Mouse (Mus musculus) hindlimb bud, embryonic 11.5 days (tissue): Measurements from ENCODE around the gene Wif1.

Experiments
- DNase-seq: peaks from one replicate; pipeline ENCODE4 v3.0.0-alpha.2; 2012; ENCODE audit warnings: low read depth, low spot score; ENCODE audit errors: extremely low spot score

Gene Wif1

DNA sequence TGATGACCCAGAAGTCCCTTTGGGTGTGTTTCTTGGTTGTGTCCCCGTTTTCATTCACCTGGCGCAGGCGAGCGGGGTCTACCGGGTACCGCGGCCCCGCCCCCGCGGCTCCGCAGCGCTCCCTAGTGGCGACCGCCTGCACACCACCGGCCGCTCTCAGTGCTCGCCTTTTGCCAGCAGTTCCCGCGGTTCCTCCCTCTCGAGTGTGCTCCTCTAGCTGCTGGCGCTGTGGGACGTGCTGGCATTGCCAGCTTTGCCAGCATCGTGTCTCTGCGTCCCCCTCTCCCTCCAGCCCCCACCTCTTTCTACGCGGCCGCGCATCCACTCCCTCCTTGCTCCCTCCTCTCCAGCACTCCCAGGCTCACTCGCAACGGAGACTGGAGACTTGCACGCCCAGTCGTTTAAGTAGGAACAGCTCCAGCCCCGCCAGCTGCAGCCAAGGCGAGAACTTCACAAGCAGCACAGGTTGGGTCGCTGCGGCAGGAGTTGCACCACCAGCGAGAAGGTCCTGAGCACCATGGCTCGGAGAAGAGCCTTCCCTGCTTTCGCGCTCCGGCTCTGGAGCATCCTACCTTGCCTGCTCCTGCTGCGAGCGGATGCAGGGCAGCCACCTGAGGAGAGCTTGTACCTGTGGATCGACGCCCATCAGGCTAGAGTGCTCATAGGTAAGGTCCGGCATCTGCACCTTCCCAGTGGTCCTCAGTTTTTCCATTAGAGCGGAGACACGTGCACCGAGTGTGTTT is at the start of gene Wif1:
Gene Wif1, plus strand, starts transcription at position 135 of the 743 bp plus-strand sequence.
- no peak for DNase-seq

DNA sequence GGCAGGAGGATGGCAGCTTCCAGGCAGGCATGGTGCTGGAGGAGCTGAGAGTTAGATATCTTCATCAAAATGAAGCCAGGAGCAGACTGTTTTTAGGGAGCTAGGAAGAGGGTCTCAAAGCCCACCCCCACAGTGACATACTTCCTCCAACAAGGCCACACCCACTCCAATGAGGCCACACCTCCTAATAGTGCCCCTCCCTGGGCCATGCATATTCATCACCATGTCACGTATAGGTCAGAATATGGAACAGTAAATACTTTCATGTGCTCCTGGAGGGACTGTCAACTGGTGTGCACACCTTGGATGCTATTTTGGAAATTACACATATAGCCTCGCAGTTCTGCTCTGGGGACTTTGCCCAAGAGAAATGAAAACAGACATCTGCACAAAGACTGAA is 31.6 kb upstream of the Wif1 start:
- no peak for DNase-seq

DNA sequence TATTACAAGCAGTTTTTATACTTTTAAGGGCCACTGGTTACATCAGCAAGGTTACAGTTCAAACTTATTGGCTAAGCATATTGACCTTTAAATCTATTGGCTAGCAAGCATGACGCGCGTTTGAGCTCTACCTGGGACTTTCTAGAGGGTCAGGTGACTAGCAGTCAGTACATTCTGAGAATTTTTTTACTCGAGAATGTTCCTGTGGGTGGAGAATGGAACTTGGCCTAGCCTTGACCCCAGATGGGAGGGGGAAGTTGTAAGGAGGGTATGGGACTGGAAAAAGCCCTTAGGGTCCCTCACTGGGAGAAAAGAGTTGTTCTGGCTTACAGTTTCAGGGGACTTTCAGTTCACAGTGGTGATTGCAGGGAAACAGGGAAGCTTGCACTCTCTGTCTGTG is 22.3 kb upstream of the Wif1 start:
- DNase-seq, result no peak

DNA sequence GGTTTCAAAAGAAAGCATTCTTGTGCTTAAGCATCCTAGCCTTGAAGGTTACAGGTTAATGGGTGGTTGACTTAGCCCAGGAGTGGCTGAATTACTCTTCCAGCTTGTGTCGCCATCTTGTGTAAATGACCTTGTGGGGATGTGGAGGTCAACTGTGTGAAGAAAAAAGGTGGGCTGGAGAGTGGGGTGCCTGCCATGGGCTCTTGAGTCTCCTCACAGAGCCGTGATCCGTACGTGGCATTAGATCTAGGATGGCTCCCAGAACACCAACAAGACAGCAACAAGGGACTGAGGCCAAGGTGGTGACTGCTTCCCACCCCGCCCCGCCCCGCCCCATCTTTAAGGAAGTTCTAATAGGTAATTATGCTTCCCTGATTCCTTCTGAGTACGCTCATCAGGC is 17.5 kb upstream of the Wif1 start:
- DNase-seq, result no peak

DNA sequence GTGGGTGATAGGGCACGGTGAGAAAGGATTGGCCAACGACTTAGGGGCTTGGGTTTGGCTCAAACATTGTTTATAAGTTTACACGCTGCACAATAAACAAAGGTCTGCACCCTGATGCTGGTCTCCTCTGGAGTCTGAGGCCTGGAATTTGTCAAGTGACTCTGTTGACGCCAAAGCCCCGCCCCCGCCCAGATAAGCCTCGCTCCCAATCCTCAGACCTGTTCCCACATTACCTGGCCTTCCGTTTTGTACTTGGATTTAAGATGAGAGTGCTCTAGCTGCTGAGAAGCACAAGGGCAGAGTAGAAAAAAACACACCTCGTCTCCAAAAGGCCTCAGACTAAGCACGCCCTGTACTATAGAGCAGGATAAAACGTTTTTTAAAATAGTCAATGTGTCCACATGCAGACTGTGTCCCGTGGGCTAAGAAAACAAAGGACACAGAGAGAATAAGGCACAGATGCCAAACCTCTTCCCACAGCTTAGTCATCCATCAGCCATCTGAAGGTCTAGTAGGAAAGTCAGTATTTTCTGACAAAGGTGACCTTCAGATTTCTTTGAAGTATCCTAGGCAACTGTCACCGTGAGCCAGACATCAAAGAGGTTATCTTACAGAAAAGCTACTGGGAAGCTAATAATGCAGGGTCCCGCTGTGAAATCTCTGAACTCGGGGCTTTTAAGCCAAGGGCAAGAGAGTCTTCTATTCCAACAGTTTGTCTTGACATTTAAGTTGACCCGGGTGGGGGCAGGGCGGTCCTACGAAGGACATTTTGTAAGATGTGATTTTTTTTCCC is 16.9 kb upstream of the Wif1 start:
- no peak for DNase-seq

DNA sequence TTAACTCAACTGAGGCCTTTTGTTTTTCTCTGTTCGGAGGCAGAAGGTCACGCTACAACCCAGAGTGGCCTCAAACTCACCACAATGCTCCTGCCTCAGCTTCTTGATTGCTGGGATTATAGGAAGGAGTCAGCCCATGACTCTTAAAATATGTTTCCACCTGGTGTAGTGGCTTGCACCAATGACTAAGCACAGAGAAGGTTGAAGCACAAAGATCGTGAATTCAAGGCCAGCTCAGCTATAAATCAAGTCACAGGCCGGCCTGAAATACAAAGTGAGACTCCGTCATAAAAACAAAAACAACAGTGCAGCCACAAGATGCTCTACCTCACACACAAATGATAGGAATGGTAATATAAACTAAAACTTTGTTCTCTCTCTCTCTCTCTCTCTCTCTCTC is 10.8 kb upstream of the Wif1 start:
- DNase-seq, result no peak

DNA sequence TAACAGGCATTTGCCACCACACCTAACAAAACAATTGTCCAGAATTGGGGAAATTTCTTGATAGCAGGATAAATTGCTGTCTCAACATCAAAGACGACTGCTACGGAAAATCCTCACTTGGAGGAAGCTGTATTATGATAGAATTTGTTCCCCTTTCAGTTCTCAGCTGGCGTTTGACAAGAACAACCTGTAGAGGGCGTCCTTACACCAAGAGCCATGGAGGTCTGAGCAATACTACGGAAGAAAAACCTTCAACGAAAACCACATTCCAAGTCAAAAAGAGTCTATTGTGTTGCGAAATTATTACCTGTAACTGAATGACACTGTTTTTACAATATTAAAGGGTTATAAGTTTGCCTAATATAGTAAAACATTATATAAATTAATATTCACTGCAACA is 2.0 kb upstream of the Wif1 start:
- DNase-seq, result no peak

DNA sequence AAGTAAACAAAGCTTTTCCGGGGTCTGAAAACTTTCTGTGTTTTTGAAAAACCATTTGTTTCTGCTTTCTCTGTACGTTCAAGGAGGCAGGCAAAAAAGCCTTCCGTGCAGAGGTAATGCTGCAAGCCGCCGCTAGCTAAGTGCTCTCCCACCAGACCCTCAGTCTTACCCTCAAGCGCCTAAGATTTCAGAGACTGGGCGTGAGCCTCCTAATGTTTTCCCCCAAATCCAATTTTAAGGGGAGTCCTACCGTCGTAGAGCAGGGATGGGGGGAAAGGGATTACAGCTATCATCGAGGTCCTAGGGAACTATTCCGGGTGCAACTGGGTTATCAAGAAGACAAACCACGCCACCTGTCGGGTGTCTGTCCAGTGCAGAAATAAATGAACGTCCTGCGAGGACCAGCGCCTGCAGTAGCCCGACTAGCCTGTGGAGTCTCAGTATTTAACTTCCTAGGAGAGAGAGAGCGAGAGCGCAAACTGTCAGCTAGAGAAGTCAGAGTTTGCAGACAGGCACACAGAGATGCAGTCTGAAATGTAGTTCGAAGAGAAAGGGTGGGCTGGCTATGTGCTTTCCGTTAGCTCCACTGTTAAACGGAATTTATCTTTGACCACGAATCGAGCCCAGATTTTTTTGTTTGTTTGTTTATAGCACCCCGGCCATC is 500 bp upstream of the Wif1 start:
- peak; percentile 76 for DNase-seq

DNA sequence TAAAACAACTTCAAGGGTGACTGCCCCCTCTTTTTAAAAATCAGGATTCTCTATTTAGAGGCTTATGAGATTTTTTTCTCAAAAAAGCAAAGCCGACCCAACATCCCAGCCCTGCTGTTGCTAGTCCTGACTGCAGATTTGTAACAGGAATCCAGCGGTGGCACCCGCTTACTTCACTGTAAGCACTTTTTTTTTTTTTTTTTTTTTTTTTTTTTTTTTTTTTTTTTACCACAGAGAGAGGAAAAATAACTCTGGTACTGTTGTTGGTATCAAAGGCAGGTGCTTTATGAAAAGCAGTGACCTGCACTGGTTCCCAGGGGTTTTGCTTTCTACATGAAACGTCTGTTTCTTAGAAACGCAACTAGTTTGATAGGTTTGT is 798 bp downstream of the Wif1 start:
- DNase-seq, result no peak

DNA sequence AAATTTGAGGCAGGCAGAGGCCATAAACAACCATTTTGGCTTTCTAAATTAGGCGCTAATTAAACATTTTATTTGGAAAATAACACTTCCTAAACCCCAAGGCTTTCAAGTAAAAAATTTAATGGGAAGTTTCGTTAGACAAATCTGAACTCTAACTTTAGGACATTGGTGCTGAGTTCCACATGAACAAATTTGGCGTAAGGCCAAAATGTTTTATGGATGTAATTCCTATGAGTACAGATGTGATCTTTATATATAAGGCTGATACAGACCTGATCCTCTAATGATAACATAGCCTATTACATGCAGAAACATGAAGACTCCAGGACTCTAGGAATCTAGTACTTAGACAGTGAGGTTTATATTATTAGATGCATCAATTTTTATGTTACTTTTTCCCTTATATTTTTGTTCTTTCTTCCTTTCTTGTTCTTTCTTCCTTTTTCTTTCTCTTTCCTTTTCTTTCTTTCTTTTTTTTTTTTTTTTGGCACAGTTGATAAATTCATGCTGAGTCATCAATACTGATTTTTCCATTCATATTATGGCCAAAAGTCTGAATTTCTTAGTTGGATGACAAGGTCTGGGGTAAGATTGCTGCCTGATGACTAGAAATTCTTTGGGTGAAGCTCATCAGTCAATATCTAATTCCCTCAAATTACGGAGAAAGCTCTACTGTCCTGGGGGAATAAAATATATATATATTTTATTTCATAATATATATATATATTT is 5.0 kb downstream of the Wif1 start:
- no peak for DNase-seq

DNA sequence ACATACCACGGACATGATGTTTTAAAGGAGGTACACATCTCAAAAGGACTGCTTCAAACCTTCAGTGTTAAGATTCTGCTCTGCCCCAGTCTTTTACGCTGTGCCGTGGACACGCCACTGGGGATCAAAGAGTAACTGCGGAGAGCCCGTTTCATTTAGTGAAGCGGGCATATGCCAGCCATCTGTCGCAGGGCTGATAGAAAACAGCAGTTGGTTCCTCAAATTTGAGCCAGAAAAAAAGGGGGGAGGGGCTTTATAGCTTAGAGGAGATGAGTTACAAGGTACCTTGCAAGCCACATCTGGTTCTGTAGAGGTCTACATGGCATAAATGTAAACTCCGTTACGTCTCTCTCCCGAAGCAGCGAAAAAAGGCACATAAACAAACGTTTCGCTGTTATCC is 7.2 kb downstream of the Wif1 start:
- DNase-seq, result peak; percentile 72

DNA sequence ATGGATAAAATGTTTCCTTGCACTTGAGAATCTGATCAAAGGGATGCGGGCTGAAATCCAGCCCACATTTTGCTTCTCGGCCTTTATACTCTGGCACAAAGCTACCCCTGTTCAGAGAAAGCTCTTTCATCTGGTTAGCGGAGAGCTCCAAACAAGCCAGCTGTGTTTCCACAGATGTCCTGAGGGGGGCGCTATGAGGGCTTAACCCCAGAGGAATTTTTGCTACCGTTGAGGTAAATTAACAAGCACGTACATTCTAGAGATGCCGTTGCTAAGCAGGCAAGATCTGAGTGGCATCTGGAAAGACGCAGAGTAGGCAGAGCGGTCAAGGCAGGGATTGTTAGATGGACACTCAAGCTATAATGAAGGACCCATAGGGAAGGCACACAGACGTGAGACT is 13.7 kb downstream of the Wif1 start:
- no peak for DNase-seq

DNA sequence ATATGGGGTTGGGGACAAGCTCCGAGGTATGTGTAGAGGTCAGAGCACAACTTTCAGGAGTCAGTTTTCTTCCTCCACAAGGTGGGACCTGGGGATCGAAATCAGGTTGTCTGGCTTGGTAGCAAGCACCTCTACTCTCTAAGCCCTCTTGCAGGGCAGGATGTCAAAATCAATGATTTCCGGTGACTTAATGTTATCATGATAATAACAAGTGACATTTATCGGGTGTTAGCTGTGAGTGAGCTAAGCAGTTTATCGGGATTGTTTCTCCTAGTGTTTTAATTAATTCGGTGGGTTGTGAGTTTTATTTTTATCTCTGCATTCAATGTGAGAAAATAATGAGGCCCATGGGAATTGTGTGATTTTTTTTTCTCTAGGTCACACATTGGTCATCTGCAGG is 18.3 kb downstream of the Wif1 start:
- no peak for DNase-seq

DNA sequence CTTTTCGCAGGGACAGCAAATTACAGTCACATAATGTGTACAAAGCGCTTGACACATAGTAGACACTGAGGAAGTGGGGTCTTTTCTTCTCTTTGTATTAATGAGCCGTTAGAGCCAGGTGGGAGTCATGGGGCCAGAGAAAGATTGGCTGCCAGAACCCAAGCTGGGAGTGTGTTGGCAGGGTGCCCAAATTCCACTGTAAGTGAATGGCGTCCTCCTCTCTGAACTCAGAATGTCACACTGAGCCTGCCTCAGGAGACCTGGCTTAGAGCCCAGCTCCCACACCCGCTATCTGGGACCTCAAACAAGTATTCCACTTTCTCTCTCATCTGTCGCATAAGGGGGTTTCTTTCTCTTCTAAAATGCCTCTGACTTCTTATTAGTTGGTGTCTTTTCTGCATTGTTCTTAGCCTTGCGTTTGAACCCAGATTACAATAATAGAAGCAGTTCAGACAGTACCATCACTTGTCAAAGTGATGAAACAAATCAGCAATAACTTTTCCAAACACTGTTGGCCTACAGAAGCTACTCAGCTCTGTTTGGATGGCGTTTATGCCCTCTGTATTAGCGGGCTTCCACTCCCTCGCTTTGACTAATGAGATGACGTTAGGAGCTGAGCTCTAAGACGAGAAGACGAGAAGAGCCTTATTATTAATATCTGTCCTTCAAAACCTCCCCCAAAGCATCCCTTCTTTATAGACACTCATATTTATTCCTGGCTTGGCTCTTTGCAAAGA is 21.9 kb downstream of the Wif1 start:
- DNase-seq, result no peak

DNA sequence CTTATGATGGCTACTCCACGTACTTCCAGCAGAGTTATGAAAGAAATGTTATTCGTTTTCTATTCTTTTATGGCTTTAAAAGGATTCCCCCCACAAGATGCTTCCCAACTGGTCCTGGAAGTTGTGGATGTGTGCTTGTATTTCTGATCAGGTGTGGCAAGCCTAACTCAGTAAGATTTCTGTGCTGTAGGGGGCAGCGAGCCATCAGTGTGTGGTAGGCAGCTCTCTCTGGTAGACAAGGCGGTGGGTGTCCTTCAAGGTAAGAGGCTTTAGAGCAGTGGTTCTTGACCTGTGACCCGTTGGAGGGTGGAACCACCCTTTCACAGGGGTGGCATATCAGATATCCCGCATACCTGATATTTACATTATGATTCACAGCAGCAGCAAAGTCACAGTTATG is 23.1 kb downstream of the Wif1 start:
- DNase-seq, result no peak

DNA sequence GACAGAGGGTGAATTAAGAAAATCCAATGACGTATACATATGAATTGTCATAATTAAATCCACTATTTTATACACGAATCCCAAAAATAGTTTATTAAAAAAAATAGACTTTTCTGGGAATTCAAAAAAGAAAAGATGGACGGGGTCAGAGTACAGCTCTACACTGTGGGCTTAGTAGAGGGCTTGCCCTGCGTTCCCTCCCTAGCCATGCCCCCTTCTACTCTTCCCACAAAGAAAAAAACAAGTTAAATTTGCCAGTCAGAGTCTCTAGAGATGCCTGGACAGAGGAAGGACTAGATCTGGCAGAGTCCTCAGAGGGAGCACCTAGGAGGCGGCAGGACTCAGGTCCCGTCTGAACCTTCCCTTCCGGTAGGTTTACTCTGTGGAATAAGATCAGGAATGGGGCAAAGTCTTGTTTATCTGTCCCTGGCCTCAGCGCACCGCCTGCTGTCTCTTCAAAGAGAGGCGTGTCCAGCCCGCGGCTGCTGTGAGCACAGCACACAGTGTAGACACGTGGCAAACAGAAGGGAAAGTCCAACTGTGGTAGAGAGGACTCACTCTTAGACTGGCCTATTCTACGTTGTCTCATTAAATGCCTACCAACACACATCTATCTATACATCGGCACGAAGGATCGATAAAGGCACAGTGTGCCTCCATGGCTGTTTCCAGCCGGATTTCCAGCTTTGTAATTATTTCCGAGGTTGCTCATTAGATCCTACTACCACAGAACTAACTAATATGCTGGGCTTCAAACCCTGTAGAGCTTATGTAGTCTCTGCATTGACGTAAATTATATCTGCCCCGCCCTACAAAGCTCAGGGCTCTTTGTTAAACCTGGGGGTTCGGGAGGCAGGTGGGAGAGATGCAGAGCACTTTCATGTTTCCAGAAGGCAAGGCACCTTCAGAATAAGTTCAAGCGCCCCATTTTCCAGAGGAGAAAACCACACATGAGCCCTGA is 25.6 kb downstream of the Wif1 start:
- no peak for DNase-seq

DNA sequence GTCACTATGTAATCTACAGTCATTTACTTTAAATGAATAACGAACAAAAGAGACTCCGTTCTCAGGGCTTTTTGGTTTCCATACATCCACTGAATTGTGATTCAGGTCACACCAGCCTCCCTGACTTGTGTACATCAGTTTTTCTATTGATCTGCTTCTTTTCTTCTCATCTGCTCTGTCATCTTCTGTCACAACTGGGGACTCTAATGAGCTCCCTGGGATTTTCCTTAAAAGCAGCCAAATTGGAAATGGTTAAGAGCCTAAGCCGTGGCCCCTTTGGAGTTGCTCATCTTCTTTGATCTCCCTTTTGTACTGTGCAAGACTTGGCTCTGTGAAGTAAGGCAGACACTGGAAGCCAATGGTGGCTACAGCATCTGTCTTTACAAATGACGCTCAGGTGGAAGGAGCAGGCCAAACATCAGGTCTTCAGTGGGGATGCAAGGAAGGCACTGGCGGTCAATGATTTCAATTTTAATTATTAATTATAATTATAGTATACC is 27.6 kb downstream of the Wif1 start:
- no peak for DNase-seq

DNA sequence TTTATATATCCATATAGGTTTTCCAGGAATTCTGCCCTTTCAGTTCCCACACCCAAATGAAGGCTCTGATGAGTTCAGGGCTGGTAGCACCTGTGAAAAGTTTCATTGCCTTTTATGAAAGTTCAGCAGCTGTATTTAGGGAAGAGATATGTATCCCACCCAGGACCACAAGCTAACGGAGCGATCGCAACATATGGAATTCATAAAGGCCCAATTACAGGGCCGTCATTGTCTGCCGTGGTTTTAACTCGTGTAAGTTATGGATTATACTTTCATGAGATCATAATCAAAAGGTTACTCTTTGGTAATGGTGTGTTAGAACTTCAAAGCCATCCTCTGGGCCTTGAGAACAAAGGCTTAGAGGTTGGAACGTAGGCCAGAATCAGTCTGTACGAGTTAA is 28.9 kb downstream of the Wif1 start:
- no peak for DNase-seq

DNA sequence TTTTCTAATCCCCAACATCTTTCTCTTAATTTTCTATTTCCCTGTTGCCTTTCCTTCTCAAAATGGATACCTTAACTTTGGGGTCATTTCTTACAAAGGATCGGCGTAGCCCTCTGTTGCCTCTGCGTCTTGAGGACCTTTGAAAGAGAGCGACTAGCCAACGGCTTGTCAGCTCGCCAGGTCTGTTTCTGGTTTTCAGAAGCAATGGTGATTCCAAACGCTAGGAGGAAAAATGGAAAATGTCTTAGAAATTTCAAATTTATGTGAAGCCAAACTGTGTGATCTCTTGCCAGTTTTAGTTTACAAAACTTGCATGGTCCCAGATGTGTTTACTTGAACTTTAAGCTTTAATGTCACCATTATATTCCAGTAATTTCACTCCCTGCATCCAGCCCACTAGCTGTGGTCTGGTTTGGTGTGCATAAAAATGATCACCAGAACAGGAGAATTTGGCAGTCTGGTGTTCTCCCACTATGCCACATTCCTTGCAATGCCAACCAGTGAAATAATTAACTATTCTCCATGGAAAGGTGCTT is 33.7 kb downstream of the Wif1 start:
- DNase-seq, result no peak
